Mouse (Mus musculus): ENCODE measurements around the gene Tcea3.

DNA sequence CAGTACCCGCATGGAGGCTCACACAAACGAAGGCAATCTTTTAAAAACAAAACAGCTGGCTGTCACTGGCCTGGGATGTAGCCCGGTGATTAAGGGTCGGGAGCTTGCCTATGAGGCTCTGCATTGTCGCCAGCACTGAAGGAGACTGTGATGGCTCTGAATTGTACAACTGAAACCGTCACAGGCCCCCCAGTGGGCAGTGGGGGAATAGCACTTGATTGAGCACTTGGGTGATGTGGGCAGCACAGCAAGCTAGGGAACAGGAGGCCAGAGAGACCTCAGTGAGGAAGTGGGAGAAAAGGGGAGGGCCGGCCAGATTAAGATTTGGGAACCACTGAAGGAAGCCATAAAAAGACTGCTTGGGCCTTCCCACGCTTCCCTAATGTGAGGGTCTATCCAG is 7.9 kb upstream of the Tcea3 start:
- no peak for TF ChIP-seq POLR2A (IDR thresholded peaks at IDR 0.05; ENCODE audit: low read depth, low read length)
- TF ChIP-seq CTCF (conservative IDR thresholded peaks at IDR 0.05; ENCODE audit: insufficient read depth, insufficient read length, low read depth, low read length), result peak; percentile 81

Data from kidney, adult 2 months (tissue).